Mouse (Mus musculus): Measurements from ENCODE around the gene Slc6a21. TPM values are rescaled to one million over a fixed set of nuclear protein-coding genes. Genes with fewer than 3 reads are reported as not detected.
A peak's percentile ranks its signal among the peaks of the same experiment; 100 is the strongest.

Slc6a21 gene
- total RNA-seq, 2 experiments from 2014 or later, result not detected

DNA sequence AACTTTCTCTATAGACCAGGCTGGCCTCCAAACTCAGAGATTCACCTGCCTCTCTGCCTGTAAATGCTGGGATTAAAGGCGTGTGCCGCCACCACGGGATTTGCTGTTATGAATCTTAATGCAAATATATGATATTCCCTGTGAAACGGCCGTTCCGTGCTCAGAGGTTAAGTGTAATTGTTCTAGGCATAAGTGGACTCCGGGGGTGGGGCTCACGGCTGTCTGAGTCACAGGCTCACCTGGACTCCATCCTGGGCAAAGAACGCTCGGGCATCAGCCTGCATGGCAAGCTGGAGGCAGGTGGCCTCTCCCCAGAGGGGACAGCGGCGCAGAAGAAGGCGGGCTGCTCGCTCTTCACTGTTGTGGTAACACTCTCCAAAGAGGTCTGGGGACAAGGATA, 39.2 kb downstream of the Slc6a21 start:
- DNase-seq, result no peak

DNA sequence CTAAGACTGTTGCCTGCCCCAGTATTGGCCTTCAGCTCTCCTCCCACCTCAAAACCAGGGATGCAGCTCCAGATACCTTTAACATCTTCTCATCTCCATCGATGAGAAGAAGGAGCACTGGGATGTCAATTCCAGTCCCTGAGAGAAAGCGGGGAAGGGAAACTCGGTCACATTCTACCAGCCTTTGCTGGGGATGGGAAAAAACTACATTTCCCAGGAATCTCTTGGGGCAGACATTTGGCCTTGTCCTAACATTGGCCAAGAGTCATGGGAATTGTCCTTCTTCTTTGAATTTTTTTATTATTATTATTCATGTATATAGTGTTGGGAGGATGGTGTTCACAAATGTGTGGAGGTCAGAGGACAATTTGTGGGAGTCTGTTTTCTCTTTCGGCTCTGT, 44.9 kb downstream of the Slc6a21 start:
- no peak for DNase-seq

DNA sequence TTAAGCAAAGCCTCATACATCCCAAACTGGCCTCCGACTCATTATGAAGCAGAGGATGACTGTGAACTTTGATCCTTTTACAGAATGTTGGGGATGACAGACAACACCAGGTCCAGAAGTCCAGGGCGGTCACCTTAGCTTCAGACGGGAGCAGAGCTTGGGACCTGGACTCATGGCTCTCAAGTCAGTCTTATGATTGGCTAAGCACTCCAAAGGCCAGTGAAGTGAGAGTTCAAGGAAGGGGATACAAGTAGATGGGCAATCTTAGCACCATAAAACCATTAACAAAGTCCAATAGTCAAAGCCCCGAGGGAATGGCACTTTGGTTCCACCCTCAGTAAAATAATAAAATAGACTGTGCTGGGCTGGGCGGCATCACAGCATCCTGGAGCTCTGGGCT, 45.8 kb downstream of the Slc6a21 start:
- no peak for DNase-seq

DNA sequence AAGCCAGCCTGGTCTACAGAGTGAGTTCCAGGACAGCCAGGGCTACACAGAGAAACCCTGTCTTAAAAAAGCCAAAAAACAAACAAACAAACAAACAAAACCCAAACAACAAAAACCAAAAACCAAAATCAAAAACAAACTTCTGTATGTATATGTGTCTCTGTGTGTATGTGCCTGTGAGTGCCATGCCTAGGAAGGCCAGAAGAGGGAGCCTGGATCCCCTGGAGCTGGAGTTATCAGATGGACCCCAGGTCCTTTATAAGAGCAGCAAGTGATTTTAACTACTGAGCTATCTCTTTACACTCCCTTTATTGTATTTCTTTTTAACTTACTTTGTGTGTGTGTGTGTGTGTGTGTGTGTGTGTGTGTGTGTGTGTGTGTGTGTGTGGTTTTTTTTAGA, 48.5 kb downstream of the Slc6a21 start:
- no peak for DNase-seq

DNA sequence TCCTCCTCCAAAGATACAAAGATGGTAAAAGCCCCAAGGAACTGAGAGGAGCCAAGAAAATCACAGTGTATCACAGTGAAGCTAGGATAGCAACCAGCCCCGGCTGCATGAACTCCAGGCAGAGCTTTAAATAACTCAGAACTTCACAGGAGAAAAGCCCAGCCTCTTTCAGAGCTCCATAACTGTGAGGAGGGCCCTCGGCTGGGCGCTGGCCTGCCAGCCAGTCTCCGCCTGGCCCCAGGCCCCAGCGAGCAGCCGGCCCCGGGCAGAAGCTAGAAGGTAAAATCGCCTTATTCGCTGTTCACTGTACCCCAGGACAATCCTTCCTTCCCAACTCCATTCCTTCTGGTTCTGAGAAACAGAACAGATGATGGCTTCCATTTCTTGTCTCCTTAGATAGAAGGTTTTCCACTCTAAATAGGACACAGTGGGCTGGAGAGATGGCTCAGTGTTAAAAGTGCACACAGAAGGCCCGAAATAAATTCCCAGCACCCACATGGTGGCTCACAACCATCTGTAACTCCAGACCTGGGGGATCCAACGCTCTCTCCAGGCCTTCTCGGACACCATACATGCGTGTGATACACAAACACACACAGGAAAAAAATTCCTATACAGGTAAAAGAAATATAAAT, 51.6 kb downstream of the Slc6a21 start:
- no peak for DNase-seq

DNA sequence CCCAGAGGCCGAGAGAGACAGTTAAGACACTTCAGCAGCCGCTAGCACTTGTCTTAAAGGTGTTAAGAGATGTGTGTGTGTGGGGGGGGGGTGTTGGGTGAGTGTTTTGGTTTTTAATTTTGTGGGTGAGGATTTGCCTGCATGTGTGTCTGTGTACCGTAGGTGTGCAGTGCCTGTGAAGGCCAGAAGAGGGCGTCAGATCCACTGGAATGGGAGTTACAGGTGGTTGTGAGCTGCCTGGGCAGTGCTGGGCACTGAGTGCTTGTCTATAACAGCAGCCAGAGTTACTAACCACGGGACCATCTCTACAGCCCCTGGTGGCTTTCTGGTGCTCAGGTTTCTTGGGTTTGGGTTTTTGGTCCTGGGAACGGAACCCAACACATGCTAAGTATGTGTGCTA, 54.2 kb downstream of the Slc6a21 start:
- no peak for DNase-seq

DNA sequence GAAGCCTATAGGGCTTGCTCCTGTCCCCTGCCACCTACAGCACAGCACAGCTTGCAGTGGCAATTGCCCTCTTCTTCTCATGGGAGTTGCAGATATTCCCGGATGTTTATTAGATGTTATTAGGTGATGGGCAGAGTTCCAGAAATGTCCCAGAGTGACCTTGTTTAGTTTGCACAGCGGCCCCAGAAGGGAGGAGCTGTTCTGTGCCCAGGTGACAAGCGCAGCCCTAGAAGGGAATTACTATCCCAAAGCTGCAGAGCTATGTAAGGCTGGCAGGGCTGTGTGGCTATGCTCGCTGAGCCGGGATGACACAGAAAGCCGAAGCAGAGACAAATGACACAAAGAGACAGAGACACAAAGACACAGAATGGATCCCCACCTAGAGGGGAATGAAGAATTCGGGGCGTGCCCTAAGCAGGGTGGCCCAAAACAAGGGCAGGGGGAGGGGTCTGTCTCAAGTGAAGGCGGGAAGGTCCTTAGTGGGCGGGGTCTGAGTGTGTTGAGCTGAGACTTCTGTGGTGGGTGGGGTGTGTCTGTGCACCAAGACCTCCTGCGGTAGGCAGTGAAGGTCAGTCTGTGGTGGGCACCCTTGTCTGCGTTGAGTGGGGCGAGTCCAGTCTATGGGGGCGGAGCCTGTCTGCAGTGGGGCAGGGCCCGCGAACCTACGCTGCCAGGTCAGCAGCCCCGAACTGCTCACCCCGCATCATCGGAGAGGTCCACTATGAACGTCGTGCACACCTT, 55.5 kb downstream of the Slc6a21 start:
- DNase-seq, result peak; percentile 40

DNA sequence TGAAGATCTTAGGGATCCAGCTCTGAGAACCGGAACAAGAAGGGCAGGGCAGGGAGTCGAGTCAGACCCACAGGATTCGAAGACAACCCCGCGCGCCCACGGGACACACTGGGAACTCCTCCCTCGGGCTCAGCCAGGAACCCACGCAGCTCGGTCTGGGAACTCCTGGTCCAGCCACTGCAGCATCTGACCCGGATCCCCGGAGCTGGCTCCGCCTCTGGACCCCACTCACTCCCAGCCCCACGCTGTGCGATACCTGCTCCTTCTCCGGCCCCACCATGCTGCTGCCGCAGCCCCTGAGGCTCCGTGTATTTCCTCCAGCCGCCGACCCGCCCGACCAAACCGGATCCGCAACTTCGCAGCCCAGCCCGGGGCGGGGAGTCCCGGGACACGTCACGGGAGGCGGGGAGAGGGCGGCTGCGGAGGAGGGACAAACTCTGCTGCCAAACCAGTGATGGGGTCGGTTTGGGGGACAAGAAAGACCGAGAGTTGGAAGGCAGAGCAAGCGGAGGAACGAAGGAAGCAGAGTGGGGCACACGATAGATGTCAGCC, 56.2 kb downstream of the Slc6a21 start, which contains the start of gene Trpm4:
Gene Trpm4 (minus strand): TSS at position 350 of the 552 bp plus-strand sequence.
- peak; percentile 91 for DNase-seq

DNA sequence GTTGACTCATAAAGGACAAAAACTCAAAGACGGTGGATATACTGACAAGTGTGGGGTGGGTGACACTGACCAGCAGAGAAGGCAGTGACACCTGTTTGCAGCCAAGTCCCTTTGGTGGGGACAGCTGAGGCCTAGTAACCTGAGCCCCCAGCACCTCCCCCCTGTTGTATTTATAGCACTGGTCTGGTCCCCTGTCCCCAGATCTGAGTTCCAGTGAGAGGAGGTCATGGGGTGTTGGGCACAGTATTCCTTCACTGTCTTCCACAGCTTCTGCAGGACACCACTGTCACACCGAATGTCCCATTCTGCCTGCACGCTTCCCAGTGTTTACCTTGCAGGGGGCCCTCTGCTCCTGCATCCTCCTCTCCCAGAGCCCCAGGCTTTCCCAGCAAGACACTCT, 57.3 kb downstream of the Slc6a21 start:
- peak; percentile 39 for DNase-seq

DNA sequence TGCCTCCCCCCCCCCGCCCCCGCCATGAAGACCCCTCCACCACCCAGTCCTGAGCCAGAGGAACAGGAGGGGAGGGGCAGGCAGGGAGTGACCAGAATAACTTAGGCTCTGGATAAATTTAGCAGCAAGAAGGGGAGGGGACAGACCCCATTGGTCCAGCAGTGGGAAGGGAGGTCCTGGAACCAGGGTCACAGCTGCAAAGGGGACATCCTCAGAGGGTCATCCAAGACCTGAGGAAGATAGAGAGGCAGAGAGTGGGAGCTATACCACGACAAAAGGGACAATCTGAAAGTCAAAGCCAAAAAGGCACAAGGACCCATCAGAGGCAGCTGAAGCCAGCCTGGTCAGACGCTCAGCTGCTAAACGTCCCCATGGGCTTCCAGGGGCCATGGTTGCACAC, 57.7 kb downstream of the Slc6a21 start, which contains the start of gene Hrc:
Gene Hrc (plus strand): TSS at position 235 of the 400 bp plus-strand sequence.
- no peak for DNase-seq

DNA sequence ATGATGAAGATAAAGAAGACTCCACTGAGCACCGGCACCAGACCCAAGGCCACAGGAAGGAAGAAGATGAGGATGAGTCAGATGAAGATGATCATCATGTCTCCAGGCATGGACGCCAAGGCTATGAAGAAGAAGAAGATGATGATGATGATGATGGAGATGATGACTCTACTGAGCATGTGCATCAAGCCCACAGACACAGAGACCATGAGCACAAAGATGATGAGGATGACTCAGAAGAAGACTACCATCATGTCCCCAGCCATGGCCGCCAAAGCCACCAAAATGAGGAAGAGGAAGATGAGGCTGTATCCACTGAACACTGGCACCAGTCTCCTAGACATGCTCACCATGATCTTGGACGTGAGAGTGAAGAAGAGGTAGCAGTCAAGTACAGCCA, 59.0 kb downstream of the Slc6a21 start:
- DNase-seq, result no peak

DNA sequence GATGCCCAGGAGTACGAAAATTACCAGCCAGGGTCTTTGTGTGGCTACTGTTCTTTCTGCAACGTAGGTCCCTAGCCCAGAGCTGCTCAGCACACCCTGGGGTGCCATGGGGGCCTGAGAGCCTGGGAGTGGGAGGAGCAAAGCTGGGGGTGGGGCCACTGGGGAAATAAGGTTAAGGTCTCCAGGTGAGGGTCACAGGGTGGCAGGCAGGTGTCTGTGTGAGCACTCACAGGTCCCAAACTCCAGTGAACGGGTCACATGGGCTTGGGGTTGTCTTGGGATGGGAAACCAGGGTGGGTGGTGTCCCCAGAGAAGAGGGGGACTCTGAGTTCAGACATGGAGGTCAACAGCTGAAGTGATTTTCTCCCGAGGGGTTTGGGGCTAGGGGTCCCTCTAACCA, 60.2 kb downstream of the Slc6a21 start:
- no peak for DNase-seq

DNA sequence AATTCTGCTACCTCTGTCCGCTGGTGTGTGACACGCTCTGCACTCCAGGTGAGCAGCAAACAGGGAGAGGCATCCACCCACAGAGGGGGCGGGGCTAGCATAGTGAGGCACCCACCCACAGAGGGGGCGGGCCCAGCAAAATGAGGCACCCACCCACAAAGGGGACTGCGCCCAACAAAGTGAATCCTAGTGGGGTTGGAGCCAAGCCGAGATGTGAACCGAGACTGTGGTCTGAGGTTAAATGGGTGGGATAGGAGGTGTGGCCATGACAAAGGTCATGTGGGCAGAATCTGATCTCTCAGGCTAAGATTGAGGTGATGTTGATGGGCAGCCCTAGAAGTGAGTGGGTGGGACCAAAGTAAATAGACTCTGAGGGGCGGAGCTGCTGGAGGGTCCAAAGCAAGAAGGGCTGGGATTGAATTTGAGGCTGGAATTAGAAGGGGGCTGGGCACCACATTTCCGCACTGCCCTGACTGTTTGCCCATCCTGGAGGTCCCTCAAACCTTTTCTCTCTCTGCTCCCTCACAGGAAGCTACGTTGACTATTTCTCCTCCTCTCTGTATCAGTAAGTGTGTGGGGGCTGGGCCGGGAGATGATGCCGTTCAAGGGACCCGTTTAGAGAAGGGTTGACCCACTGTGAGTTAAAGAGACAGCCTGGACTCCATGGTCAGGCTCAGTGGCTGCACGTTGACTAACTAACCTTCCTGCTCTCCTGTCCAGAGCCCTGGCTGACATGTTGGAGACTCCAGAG, 61.0 kb downstream of the Slc6a21 start:
- DNase-seq, result no peak

Other genes starting within 250 kb of the Slc6a21 start
- 10 to 100 TPM; 36.0 to 43.1 TPM for gene Prr12, start 224.6 kb upstream of the Slc6a21 start, total RNA-seq (2021)
- gene Nosip, start 215.1 kb upstream of the Slc6a21 start, total RNA-seq (2021), result 10 to 100 TPM; 35.9 to 40.5 TPM
- gene Prrg2, start 214.8 kb upstream of the Slc6a21 start, total RNA-seq (2021), result 10 to 100 TPM in 1 of 2 experiments, 1 to 10 TPM in 1; 8.5 to 10.7 TPM
- gene Rcn3, start 185.3 kb upstream of the Slc6a21 start, total RNA-seq (2021), result 100 to 1,000 TPM; 103 to 148 TPM
- 10 to 100 TPM; 70.9 to 75.2 TPM for gene Fcgrt, start 173.7 kb upstream of the Slc6a21 start, total RNA-seq (2021)
- gene Rps11, start 153.1 kb upstream of the Slc6a21 start, total RNA-seq (2021), result 100 to 1,000 TPM; 762 to 817 TPM
- gene Rpl13a, start 148.8 kb upstream of the Slc6a21 start, total RNA-seq (2021), result 1,000 to 10,000 TPM; 1,164 to 1,215 TPM
- gene Gm45713, start 141.3 kb upstream of the Slc6a21 start, total RNA-seq (2021), result not detected
- gene Flt3l, start 141.1 kb upstream of the Slc6a21 start, total RNA-seq (2021), result 1 to 10 TPM; 2.3 to 4.3 TPM
- 10 to 100 TPM; 46.6 to 48.2 TPM for gene Pih1d1, start 123.2 kb upstream of the Slc6a21 start, total RNA-seq (2021)
- gene Aldh16a1, start 122.9 kb upstream of the Slc6a21 start, total RNA-seq (2021), result 10 to 100 TPM; 23.9 to 28.6 TPM
- gene Slc17a7, start 113.6 kb upstream of the Slc6a21 start, total RNA-seq (2021), result 1 to 10 TPM; 4.7 to 4.9 TPM
- under 1 TPM; 0.49 to 0.63 TPM for gene Gfy, start 97.9 kb upstream of the Slc6a21 start, total RNA-seq (2021)
- gene Pth2, start 96.5 kb upstream of the Slc6a21 start, total RNA-seq (2021), result not detected
- gene Ccdc155, start 72.6 kb upstream of the Slc6a21 start, total RNA-seq (2021), result 1 to 10 TPM; 2.5 to 2.8 TPM
- not detected for gene Dkkl1, start 65.4 kb upstream of the Slc6a21 start, total RNA-seq (2021)
- 10 to 100 TPM; 15.6 to 25.9 TPM for gene Tead2, start 61.8 kb upstream of the Slc6a21 start, total RNA-seq (2021)
- gene Cd37, start 38.4 kb upstream of the Slc6a21 start, total RNA-seq (2021), result 1 to 10 TPM; 1.8 to 3.4 TPM
- gene Slc6a16, start 36.4 kb upstream of the Slc6a21 start, total RNA-seq (2021), result not detected
- 10 to 100 TPM; 25.5 to 35.2 TPM for gene Trpm4, start 56.3 kb downstream of the Slc6a21 start, total RNA-seq (2021)
- gene Hrc, start 57.8 kb downstream of the Slc6a21 start, total RNA-seq (2021), result 100 to 1,000 TPM; 579 to 609 TPM
- gene Ppfia3, start 89.5 kb downstream of the Slc6a21 start, total RNA-seq (2021), result under 1 TPM; 0.89 to 0.97 TPM
- 1 to 10 TPM; 1.9 to 2.0 TPM for gene Lin7b, start 93.1 kb downstream of the Slc6a21 start, total RNA-seq (2021)
- gene Snrnp70, start 118.2 kb downstream of the Slc6a21 start, total RNA-seq (2021), result 100 to 1,000 TPM; 123 to 156 TPM
- 10 to 100 TPM; 25.4 to 29.6 TPM for gene Kcna7, start 128.1 kb downstream of the Slc6a21 start, total RNA-seq (2021)
- gene Ntf5, start 136.2 kb downstream of the Slc6a21 start, total RNA-seq (2021), result 1 to 10 TPM; 1.4 to 1.8 TPM
- gene Lhb, start 143.3 kb downstream of the Slc6a21 start, total RNA-seq (2021), result not detected
- 100 to 1,000 TPM; 142 to 150 TPM for gene Gys1, start 157.3 kb downstream of the Slc6a21 start, total RNA-seq (2021)
- 10 to 100 TPM; 29.4 to 36.9 TPM for gene Ruvbl2, start 160.6 kb downstream of the Slc6a21 start, total RNA-seq (2021)
- 100 to 1,000 TPM; 173 to 194 TPM for gene Ftl1, start 182.4 kb downstream of the Slc6a21 start, total RNA-seq (2021)
- 10 to 100 TPM; 29.4 to 29.6 TPM for gene Bax, start 189.4 kb downstream of the Slc6a21 start, total RNA-seq (2021)
- not detected for gene Tulp2, start 204.4 kb downstream of the Slc6a21 start, total RNA-seq (2021)
- 1 to 10 TPM; 3.8 to 6.4 TPM for gene Gm45808, start 209.3 kb downstream of the Slc6a21 start, total RNA-seq (2021)
- 1 to 10 TPM; 8.8 to 9.5 TPM for gene Dhdh, start 211.3 kb downstream of the Slc6a21 start, total RNA-seq (2021)
- 100 to 1,000 TPM; 121 to 137 TPM for gene Nucb1, start 232.9 kb downstream of the Slc6a21 start, total RNA-seq (2021)
- gene Ppp1r15a, start 248.8 kb downstream of the Slc6a21 start, total RNA-seq (2021), result 10 to 100 TPM; 16.3 to 16.9 TPM
- 10 to 100 TPM; 14.8 to 16.3 TPM for gene Plekha4, start 248.8 kb downstream of the Slc6a21 start, total RNA-seq (2021)